Mouse (Mus musculus): ENCODE results near the gene Gstm7. TPM values are rescaled to one million over a fixed set of nuclear protein-coding genes. Genes with fewer than 3 reads are reported as not detected.
"Not testable (repeated sequence)": the region's sequence is repeated elsewhere in the genome, so short reads cannot be mapped to it uniquely, and the experiment has no call there.

Gene Gstm7
- polyA plus RNA-seq, 1 experiment from 2014 or later, result 83.0 TPM

GRCm38 (mm10) chr3:107900955-107901673, 30.5 kb downstream of the Gstm7 start:
- WGBS, result 79% methylated on average over 11 of the region's 11 CpGs
- ATAC-seq (ENCODE audit: low FRiP score, low TSS enrichment), result no peak

GRCm38 (mm10) chr3:107898691-107899090, 32.9 kb downstream of the Gstm7 start:
- peaks cover 10% of the 10 kb centered on the region for H3K4me1 ChIP-seq (ENCODE audit: control insufficient read depth, insufficient read depth, low read length)
- peaks cover 10% of the 10 kb centered on the region; the same call in 1 of the 2 replicates for H3K36me3 ChIP-seq (ENCODE audit: control insufficient read depth, insufficient read depth, low read length)
- ATAC-seq (ENCODE audit: low FRiP score, low TSS enrichment) (no peak), DNase-seq (no peak)
- H3K4me2 ChIP-seq (ENCODE audit: low read length), result no peak overlapping the region
- no peak overlapping the region for H3K27ac ChIP-seq (replicated peaks; ENCODE audit: low read depth, low read length)
- H3K9ac ChIP-seq (replicated peaks; ENCODE audit: low read length), result no peak overlapping the region
- H3K27me3 ChIP-seq (ENCODE audit: control insufficient read depth, insufficient read depth, low read length), result no peaks in the 10 kb centered on the region
- H3K9me3 ChIP-seq (ENCODE audit: control insufficient read depth, low read length), result no peaks in the 10 kb centered on the region
- 95% methylated on average over 13 of the region's 13 CpGs for whole genome bisulfite sequencing
- H3K4me3 ChIP-seq (replicated peaks; ENCODE audit: low read depth, low read length), result no peak overlapping the region

More at GRCm38 (mm10) chr3:107900955-107901673, 30.5 kb downstream of the Gstm7 start:
- Histone ChIP-seq H3K27ac (replicated peaks; ENCODE audit: low read depth, low read length) (no peak overlapping the region), H3K4me3 (replicated peaks; ENCODE audit: low read depth, low read length) (no peak overlapping the region), H3K9ac (replicated peaks; ENCODE audit: low read length) (no peak overlapping the region), H3K9me3 (ENCODE audit: control insufficient read depth, low read length) (no peaks in the 10 kb centered on the region), H3K27me3 (ENCODE audit: control insufficient read depth, insufficient read depth, low read length) (no peaks in the 10 kb centered on the region), H3K36me3 (ENCODE audit: control insufficient read depth, insufficient read depth, low read length) (peaks cover 10% of the 10 kb centered on the region; the same call in 1 of the 2 replicates), H3K4me2 (ENCODE audit: low read length) (no peak overlapping the region), H3K4me1 (ENCODE audit: control insufficient read depth, insufficient read depth, low read length) (peaks cover 5% of the 10 kb centered on the region)
- no peak for DNase-seq

- Histone ChIP-seq H3K9ac (replicated peaks; ENCODE audit: low read length) (peak within 1 kb of the TSS; percentile 89), H3K4me1 (ENCODE audit: control insufficient read depth, insufficient read depth, low read length) (peaks cover 10% of the 10 kb centered on the region), H3K4me3 (replicated peaks; ENCODE audit: low read depth, low read length) (peak within 1 kb of the TSS; percentile 76), H3K9me3 (ENCODE audit: control insufficient read depth, low read length) (no peaks in the 10 kb centered on the region), H3K36me3 (ENCODE audit: control insufficient read depth, insufficient read depth, low read length) (peaks cover 10% of the 10 kb centered on the region; the same call in 1 of the 2 replicates), H3K4me2 (ENCODE audit: low read length) (peak within 1 kb of the TSS; percentile 77), H3K27ac (replicated peaks; ENCODE audit: low read depth, low read length) (peak within 1 kb of the TSS; percentile 78), H3K27me3 (ENCODE audit: control insufficient read depth, insufficient read depth, low read length) (no peaks in the 10 kb centered on the region)
- ATAC-seq (ENCODE audit: low FRiP score, low TSS enrichment) (peak; percentile 93), DNase-seq (peak; percentile 92)
- WGBS, result 6% methylated on average over 40 of the region's 40 CpGs
Measured at GRCm38 (mm10) chr3:107895720-107896569, 35.7 kb downstream of the Gstm7 start, which contains the start of gene Gstm5. Gene Gstm5, plus strand, starts transcription at chr3:107895821.

- Histone ChIP-seq H3K36me3 (ENCODE audit: control insufficient read depth, insufficient read depth, low read length) (peaks cover 10% of the 10 kb centered on the region; the same call in 1 of the 2 replicates), H3K27me3 (ENCODE audit: control insufficient read depth, insufficient read depth, low read length) (no peaks in the 10 kb centered on the region), H3K4me2 (ENCODE audit: low read length) (peak overlapping the region; percentile 77), H3K27ac (replicated peaks; ENCODE audit: low read depth, low read length) (peak overlapping the region; percentile 78), H3K9me3 (ENCODE audit: control insufficient read depth, low read length) (no peaks in the 10 kb centered on the region), H3K4me3 (replicated peaks; ENCODE audit: low read depth, low read length) (peak overlapping the region; percentile 76), H3K9ac (replicated peaks; ENCODE audit: low read length) (peak overlapping the region; percentile 89), H3K4me1 (ENCODE audit: control insufficient read depth, insufficient read depth, low read length) (peaks cover 10% of the 10 kb centered on the region)
- 12% methylated on average over 6 of the region's 6 CpGs for WGBS
- DNase-seq (no peak), ATAC-seq (ENCODE audit: low FRiP score, low TSS enrichment) (peak; percentile 18)
Measured at GRCm38 (mm10) chr3:107895194-107895719, 36.4 kb downstream of the Gstm7 start.

- ATAC-seq (ENCODE audit: low FRiP score, low TSS enrichment); H3K4me2 ChIP-seq (ENCODE audit: low read length); H3K9me3 ChIP-seq (ENCODE audit: control insufficient read depth, low read length); H3K27me3 ChIP-seq (ENCODE audit: control insufficient read depth, insufficient read depth, low read length); H3K4me1 ChIP-seq (ENCODE audit: control insufficient read depth, insufficient read depth, low read length); H3K9ac ChIP-seq (replicated peaks; ENCODE audit: low read length); DNase-seq; H3K4me3 ChIP-seq (replicated peaks; ENCODE audit: low read depth, low read length); H3K27ac ChIP-seq (replicated peaks; ENCODE audit: low read depth, low read length); H3K36me3 ChIP-seq (ENCODE audit: control insufficient read depth, insufficient read depth, low read length): not testable (repeated sequence)
- WGBS, result 89% methylated on average over 2 of the region's 2 CpGs
Measured at GRCm38 (mm10) chr3:107889236-107889635, 42.4 kb downstream of the Gstm7 start.

GRCm38 (mm10) chr3:107887674-107888495, 43.7 kb downstream of the Gstm7 start:
- Histone ChIP-seq H3K27me3 (ENCODE audit: control insufficient read depth, insufficient read depth, low read length) (no peaks in the 10 kb centered on the region), H3K27ac (replicated peaks; ENCODE audit: low read depth, low read length) (0 out of 2 replicates have a peak overlapping the region, but pooled peaks have one; percentile 5), H3K4me3 (replicated peaks; ENCODE audit: low read depth, low read length) (no peak overlapping the region), H3K9ac (replicated peaks; ENCODE audit: low read length) (no peak overlapping the region), H3K9me3 (ENCODE audit: control insufficient read depth, low read length) (no peaks in the 10 kb centered on the region), H3K4me2 (ENCODE audit: low read length) (no peak overlapping the region), H3K4me1 (ENCODE audit: control insufficient read depth, insufficient read depth, low read length) (no peaks in the 10 kb centered on the region), H3K36me3 (ENCODE audit: control insufficient read depth, insufficient read depth, low read length) (no peaks in the 10 kb centered on the region)
- DNase-seq (peak; percentile 67), ATAC-seq (ENCODE audit: low FRiP score, low TSS enrichment) (peak; percentile 70)
- 84% methylated on average over 9 of the region's 9 CpGs for WGBS

- Histone ChIP-seq H3K9me3 (ENCODE audit: control insufficient read depth, low read length) (no peaks in the 10 kb centered on the region), H3K4me3 (replicated peaks; ENCODE audit: low read depth, low read length) (no peak overlapping the region), H3K27ac (replicated peaks; ENCODE audit: low read depth, low read length) (no peak overlapping the region), H3K36me3 (ENCODE audit: control insufficient read depth, insufficient read depth, low read length) (no peaks in the 10 kb centered on the region), H3K4me2 (ENCODE audit: low read length) (no peak overlapping the region), H3K4me1 (ENCODE audit: control insufficient read depth, insufficient read depth, low read length) (no peaks in the 10 kb centered on the region), H3K27me3 (ENCODE audit: control insufficient read depth, insufficient read depth, low read length) (no peaks in the 10 kb centered on the region), H3K9ac (replicated peaks; ENCODE audit: low read length) (no peak overlapping the region)
- no peak for ATAC-seq (ENCODE audit: low FRiP score, low TSS enrichment)
- DNase-seq, result no peak
- 87% methylated on average over 12 of the region's 12 CpGs for WGBS
Measured at GRCm38 (mm10) chr3:107877747-107878736, 53.6 kb downstream of the Gstm7 start.

Data from midbrain, embryonic 14.5 days (tissue).